Mouse (Mus musculus) adrenal gland, adult 8-10 months (tissue): Measurements from ENCODE around the gene Sh3gl2. TPM values are rescaled to one million over a fixed set of nuclear protein-coding genes. Genes with fewer than 3 reads are reported as not detected.

ENCODE experiments used
- DNase-seq: peaks from one replicate; pipeline ENCODE4 v3.0.0; 2022
- total RNA-seq, 4 experiments: library from RNA; stranded (reverse); gene quantifications; 2 replicates each; pipeline ENCODE4 v1.2.4; 2022

Sh3gl2 gene
- total RNA-seq, 4 experiments from 2014 or later, result 28.3 to 41.6 (median 38.0) TPM

DNA sequence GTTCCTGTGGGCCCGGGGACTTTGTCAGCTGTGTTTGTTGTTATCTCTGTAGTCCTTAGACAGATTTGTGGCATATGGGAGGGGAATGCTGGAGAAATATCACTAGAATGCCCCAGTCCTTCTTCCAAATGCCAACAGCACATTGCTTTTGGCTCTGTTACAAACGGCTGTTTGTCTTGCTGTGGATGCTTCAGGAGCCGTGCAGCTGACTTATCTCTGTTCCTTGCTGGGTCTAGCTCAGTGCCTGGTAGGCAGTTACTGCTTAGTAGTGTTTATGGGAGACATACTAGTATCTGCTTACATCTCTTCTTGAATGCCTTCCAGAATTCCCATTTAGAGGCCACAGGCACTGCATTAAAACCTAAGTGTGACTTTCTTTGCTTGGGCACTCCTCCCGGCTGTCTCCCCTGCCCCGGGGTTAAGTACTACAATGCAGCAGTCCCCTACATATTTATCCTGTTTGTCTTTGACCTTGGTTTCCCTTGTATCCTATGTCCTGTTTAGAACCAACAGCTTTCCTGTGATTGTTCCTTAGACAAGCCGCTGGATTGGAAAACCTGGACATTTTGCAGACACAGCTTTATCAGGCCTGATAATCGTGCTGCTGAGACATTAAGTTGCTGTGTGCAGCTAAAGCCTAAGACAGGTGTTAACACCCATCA, 101.1 kb downstream of the Sh3gl2 start:
- DNase-seq, result peak; percentile 24

DNA sequence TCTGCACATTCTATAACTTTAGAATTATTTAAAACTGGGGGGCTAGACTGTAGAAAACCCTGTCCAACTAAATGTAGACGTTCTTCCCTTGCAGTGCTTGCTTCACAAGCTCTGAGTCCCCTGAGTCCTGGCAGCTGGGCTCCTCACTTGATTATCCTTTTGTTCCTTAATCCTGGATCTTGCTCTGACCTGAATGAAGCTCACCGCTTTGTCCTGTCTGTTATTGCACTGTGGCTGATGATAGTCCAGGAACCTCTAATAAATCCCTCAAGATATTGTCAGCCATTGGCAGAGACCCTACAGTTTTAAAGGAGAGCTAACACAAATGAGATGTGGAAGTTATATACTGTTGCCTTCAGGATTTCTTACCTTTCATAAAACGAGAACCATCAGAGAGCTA, 114.2 kb downstream of the Sh3gl2 start:
- DNase-seq, result no peak

DNA sequence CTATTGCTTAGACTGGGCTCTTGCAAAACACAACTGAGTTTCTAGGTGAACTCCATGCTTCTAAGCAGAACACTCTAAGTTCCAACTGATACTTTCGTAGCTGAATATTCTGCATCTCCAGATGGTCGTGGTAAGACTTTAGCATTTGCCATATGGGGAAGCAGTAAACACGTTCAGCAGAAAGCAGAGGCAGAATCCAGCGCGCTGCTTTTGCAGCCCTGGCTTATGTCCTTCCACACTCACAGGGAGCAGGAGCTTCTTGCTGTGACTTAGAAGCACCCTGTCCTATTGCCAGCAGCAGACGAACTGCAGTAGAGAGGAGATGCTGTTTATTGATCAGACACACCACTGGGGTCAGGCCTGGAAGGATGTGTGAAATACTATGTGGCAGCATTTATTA, 120.5 kb downstream of the Sh3gl2 start:
- DNase-seq, result no peak

DNA sequence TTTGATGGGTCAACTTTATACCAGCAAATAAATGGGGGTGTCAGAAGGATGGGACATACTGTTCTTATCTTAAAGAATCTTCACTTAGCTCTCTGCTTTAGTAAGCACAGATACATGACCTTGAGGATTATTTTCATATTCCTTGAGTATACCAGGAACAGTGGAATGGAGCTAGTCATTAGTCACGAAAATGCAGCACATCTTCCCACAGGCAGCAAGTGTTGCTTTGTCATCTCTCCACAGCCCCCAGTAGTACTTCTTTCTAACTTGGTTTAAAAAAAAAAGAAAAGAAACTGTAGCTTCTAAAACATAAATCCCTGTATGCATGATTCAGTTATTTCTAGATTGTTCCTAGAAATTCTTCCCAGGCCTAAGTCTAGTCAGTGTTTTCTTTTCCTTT, 121.1 kb downstream of the Sh3gl2 start:
- DNase-seq, result no peak

DNA sequence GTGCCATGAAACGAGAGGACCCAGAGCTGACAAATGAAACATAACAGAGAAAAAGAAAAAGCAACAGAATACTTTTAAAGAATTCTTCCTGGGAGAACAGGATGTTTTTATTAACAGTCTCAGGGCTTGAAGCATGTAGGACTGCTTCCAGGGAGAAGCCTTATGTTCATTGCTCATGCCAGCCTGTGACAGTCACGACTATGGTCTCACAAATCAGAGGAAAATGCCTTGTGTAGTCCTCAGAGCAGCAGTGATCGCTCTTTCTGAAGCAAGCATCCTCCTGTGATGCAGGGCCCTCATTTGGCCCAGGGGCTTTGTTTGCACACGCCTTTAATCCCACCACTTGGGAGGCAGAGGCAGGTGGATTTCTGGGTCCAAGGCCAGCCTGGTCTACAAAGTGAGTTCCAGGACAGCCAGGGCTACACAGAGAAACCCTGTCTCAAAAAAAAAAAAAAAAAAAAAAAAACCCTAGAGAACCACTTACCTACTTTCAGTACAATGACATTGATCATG, 129.8 kb downstream of the Sh3gl2 start:
- DNase-seq, result no peak

DNA sequence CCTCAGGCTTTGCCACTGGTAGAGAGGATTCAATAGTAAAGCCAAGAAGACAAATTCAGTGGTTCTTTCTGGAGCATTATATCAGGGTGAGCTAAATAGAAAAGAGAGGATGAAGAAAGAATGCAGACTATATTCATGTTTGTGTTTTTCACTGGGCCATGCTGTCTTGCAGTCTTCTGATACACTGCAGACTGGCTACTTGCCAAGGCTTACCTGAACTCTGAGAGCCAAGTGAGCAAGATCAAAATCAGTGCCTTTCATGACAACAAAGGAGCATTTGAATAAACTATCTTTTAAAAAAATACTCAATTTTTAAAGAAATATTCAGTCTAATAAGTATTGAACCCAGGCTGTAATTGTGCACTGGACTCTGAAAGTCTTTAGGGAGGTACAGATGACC, 131.4 kb downstream of the Sh3gl2 start:
- no peak for DNase-seq

DNA sequence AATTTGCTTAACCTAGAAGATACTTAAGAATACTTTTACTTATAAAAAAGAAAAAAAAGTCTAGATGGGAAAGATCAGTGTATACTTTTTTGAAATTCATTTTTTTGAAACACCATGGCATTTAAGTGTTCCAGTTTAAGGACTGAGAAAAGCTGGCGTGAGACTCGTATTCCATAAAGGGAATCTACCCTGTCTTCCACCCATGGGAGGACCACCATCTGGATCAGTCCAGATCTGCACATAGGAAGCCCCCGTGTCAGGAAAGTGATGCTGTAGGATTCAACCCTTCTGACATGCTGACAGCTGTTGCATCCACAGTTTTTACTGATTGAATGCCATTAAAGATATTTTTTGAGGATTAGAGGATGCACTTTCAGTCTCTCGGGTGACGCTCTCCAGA, 134.2 kb downstream of the Sh3gl2 start:
- no peak for DNase-seq

DNA sequence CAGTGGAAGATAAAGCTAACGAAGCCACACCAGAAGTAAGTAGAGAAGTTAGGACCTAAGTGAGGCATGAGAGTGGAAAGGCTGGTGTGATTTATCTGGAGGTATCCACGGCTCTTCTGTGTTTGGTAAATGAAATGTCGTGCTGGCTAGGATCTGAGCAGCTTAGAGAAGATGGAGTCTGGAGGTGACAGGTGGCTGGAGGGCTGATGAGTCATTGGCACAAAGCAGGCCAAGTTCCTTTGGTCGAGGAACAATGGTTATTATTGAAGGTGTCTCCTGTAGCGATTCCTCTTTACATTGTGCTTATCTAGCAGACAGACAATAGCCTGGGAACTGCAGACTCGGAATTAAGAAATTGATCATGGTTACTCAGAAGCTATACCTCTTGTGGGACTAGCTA, 135.8 kb downstream of the Sh3gl2 start:
- DNase-seq, result no peak

DNA sequence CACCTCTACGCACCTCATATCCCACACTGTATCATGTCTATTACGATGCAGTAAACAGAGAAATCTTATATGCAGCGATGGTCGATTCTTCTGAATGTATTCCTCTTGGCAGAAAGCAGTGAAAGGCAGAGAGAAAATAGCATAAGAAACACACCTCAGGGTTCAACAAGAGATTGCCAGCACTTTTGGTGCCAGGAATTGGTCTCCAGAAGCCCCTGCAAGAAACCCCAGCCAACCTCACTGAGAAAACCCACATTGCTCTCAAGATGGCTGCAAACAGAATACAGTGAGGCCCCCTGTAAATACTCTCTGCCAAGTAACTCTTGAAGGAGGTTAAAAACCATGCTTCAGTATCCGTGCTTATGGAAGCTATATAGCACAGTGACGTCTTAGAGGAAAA, 141.0 kb downstream of the Sh3gl2 start:
- DNase-seq, result no peak

DNA sequence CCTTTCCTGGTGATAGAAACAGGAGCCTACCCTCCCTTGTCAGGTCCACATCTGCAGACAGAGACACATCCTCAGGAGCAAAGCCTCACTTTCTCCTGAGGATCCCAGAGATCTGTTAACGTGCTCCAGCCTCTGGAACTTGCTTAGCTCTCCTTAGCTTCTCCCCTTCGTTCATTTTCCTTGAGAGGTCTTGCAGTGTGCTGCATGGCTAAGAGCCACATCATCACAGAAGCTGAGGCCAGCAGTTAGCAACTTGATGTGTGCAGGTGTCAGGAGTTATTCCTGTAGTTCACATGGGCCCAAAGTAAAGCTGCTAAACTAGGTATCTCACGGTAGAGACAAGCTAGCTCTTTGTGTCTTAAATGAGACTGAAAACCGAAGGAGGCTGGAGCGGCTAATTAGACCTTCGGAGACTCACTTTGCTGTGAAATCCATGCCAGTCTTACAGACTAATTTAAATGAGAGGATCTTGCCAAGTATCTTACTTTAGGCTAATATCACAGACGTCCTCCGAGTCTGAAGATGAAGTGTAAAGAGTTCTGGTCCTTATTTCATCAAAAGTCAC, 143.2 kb downstream of the Sh3gl2 start:
- DNase-seq, result no peak

DNA sequence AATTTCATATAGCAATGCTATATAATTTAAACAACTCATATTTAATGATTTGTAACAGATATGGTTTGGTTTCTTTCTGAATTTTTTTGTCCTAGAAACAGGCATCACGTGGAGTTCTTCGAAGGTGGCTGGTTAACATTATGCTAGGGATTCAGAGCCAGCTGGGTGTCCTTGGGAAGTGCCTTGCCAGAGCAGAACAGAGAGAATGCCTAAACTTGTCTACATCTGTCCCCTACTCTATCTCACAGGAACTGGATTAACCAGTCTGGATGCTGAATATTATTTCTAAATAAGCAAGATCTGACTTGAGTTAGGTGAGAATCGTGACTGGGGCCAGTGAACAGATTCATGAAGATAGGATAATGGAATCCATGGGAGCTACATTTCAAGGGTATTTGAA, 157.7 kb downstream of the Sh3gl2 start:
- no peak for DNase-seq

DNA sequence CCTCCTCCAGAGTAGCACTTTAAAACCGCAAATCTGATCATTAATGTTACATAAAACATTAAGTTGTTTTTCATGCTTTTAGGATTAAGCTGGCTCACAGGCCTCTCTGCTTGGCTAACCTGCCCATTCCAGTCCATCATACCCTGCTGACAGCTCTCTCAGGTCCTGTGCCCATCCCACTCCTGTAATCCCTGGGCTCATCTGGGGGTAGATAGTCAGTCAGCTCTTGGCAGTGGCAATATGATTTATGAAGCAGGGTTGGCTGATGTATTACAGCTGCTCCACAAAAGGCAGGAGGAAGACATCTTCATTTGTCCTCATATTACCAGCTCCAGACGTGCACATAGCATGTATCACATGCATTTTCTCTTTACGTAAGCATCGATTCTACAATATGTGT, 158.3 kb downstream of the Sh3gl2 start:
- DNase-seq, result no peak

DNA sequence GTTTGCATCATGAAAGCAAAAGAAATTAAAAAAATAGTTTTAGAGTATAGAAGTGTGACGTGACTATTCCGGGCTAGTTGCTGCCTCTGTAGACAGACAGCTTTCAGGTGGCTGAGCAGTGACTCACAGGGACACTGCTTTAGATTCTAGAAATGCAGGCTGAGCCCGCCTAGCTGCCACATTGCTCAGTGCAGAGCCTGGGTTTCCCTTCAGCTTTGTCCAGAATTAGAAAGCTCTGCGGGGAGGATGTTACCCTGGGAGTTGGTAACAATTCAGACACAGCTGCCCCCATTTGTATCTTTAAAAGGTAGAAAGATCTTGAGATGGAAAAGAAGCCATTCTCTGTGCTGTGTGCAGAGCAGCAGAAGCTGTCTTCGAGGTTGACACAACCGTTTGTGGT, 166.1 kb downstream of the Sh3gl2 start:
- DNase-seq, result no peak

DNA sequence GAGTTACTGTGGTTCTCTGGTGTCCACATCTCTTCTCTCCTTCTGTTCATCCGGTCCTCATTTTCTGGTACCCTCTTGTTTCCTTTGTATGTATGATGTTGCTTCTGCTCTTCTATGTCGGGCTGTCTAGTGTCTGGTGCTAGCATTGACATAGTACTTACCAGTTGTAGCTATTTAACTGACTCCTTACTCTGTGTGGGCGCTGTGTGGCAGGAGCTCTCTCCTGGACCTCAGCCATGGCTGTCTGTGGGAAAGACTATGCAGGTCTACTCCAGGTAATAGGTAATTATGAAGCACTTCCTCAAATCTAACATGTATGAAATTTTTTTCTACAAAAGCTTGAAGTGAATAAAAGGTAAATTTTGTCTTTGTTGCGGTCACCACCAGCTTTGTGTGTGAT, 169.9 kb downstream of the Sh3gl2 start:
- no peak for DNase-seq

DNA sequence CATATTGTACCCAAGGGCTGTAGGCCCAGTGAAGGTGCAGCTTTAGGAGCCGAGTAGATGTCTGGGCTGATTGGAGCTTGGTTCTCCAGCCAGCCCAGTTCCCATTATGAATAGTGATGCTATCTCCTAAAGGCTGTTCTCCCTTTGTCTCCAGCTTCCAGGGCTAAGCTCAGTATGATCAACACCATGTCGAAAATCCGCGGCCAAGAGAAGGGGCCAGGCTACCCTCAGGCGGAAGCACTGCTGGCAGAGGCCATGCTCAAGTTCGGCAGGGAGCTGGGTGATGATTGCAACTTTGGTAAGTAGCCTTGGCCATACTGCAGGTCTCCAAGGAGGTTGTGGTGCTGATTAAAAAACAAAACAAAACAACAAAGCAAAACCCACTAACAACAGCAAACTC, 171.3 kb downstream of the Sh3gl2 start:
- DNase-seq, result no peak

DNA sequence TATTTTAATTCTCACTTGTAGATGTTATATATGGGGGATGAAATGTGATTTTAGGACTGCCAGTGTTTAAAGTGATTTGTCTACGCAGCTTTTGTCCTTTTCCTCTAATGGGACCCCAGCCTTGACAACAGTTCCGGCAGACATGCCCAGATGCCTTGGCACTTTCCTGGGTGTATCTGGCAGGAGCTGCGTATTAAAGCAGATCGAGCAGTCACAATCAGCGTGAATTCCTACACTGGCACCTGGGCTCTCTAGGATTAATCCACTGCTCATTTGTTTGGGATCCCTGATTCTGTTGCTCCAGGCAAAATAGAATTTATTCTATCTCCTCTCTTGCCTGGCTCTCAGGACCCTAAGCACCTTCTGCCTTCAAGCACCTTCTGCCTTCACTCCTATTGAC, 171.7 kb downstream of the Sh3gl2 start:
- no peak for DNase-seq

DNA sequence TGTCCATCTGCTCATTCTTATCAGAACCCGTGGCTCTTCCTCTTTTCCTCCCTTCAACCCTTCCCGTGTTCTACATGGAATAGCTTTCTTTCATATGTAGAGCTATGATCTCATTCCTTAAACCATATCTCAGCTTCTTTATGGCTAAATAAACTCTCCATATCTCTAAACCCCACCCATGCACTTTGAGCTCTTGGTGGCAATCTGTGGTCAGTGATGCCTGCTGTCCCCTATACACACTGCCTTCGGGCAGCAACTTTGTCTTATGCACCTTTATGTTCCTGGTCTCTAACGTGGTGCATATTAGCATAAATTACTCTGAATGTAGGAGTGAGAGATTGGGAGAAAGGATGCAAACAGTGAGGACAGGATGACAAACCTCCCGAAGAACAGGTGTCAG, 180.3 kb downstream of the Sh3gl2 start:
- no peak for DNase-seq

DNA sequence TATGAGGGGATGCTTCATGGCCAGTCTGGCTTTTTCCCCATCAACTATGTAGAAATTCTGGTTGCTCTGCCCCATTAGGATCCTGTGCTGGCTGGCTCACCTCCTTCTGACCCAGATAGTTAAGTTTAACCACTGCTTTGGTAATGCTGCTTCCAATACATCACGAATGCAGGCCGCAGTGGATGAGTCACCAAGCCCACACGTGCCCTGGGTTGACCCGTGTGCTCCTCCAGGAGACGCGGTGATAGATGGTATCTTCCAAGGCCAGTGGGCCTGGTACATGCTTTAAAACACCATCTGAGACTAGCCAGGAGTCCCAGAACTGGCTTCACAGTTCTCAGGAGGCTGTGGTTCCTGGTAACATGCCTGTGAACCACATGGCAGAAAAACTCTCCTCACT, 182.8 kb downstream of the Sh3gl2 start:
- DNase-seq, result peak; percentile 68

DNA sequence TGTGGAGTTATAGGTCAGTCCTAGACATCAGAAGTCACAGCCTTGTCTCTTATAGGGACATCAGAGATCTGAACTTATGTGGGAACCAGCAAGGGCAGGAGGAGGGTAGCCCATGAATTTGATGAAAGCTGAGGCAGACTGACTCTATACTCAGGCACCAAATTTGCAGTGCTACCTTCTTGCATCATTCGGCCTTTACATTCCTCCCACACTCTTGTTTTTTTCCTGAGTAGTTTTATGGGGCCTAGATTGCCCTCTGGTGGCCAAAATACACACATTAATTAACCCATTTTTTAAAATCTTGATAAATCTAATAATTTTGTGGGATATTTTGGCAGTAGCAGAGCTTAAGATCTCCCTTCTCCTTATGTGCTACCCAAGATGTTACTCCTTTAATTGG, 186.9 kb downstream of the Sh3gl2 start:
- DNase-seq, result no peak

DNA sequence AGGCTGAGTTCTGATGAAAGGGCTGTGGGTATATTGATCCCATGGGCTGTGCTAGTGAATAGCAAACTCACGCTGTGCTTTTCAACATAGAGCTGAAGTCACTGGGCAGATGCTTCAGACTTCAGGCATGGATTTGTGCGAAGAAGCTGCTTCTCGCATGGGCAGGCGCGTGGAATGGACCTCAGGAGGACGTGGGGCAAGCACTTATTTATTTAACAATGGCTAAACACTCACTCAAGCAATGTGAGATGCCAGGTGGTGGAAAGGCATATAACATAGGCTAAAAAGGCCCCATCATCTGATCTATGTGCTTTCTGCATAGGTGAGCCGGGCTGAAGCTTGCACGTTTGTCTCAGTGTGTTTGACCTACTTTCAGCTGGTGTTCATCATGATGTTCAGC, 193.8 kb downstream of the Sh3gl2 start:
- DNase-seq, result no peak

DNA sequence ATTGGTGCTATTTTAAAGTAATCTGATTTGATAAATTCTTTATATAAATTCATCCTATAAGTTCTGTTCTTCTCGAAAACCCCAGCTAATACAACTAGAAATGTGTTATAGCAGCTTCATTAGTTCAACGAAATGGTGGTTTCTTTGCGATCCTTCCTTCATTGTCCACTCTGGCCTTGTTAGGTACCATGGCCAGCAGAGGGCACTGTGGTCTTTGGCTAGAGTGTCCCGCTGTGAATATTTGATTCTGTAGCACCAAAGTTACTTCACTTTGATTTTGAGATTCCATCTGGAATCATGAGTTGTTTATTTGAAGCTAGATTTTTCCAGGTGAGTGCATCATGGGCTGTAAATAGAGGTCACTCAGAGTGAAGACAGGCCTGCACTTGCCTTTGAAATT, 197.9 kb downstream of the Sh3gl2 start:
- peak; percentile 17 for DNase-seq

DNA sequence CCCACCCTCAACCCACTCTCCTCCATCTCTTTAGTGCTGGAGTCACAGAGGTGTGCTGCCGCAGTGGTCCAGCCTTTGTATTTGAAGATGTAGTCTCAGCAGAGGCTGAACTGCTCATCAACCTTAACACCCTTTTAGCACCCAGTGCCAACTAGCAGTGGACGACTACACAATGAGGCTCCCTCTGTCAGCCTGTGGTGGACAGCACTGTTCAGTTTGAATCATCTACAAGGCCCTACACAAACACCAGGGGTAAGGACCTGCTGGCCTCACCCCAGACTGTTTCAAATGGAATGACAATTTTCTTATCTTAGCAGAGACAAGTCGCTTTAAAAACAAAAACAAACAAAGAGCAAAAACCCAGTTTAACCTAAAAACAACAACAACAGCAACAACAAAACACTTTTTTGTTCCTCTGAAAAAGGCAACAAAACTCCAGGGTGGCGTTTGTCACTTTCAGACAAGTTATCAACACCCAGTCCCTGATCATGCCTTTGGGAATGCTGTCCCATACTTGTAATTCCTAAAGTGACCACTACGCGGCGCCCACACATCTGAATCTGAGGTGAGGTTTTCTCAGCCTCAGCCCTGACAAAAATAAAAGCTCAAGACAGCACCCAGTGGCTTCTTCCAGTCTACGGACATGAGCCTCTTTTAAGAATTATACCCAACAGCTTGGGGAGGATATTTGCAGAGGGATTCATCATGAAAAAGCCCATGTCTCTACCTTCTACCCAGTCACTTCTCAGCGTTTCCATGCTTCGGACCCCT, 199.7 kb downstream of the Sh3gl2 start:
- DNase-seq, result no peak

DNA sequence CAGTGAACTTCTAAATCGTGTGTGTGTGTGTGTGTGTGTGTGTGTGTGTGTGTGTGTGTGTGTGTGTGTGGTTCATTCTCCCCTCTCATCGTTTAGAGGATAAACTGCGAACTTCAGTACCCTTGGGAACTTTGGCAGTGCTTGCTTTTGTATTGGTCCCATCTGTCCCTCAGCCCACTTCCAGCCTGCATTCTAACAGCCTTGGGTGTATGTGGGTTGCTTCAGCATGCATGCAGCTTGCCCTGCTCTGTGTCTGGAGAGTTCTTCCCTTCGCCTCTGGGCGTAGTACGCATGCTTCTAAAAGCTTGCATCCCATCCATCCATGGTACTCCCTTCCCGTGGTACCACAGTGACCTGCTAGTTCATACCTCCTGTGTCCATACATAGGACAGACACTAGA, 200.3 kb downstream of the Sh3gl2 start:
- DNase-seq, result no peak

DNA sequence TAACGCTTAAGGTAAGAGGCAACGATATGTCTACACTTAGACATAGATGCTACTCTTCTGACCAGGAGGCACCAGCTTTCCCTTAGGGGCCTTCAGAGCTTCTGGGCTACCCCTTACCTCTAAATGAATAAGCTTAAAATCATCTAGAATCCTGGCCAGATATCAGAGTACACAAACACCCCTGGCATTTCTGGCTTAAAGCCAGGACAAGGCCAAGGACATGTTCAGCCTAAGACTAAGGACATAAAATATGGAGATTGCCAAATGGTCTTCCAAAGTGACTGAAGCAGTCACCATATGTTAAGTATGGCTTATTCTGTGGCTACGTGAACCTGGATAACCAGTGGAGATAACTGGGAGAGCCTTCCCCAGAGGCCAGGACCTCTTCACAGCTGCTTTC, 211.5 kb downstream of the Sh3gl2 start:
- peak; percentile 66 for DNase-seq
